Mouse (Mus musculus) T-helper 2 cell (primary cell): Measurements from ENCODE around the gene N4bp2l1.

Experiments used
- in situ Hi-C: fragments of 300-600 bp; cut with MboI, MseI; formaldehyde crosslinking; loops from one replicate; pipeline ENCODE4 v1.15.1; 2025; ENCODE audit warnings: high pct_unique_total_duplicates

N4bp2l1 gene

GRCm38 (mm10) chr5:150599301-150600294 is 2.6 kb upstream of the N4bp2l1 start:
- in situ Hi-C loops, result no loop called here

GRCm38 (mm10) chr5:150598202-150599119 is 1.5 kb upstream of the N4bp2l1 start:
- in situ Hi-C loops, result no loop called here

- in situ Hi-C loops, result no loop called here
Measured at GRCm38 (mm10) chr5:150595366-150596016, 1.5 kb downstream of the N4bp2l1 start.

GRCm38 (mm10) chr5:150594649-150595339 is 2.2 kb downstream of the N4bp2l1 start:
- in situ Hi-C loops, result no loop called here

GRCm38 (mm10) chr5:150593756-150594648 is 3.0 kb downstream of the N4bp2l1 start:
- in situ Hi-C loops, result no loop called here

GRCm38 (mm10) chr5:150592904-150593755 is 3.9 kb downstream of the N4bp2l1 start:
- in situ Hi-C loops, result no loop called here

GRCm38 (mm10) chr5:150592186-150592903 is 4.6 kb downstream of the N4bp2l1 start:
- in situ Hi-C loops, result no loop called here

GRCm38 (mm10) chr5:150589945-150590344 is 7.0 kb downstream of the N4bp2l1 start:
- in situ Hi-C loops, result no loop called here

- in situ Hi-C loops, result no loop called here
Measured at GRCm38 (mm10) chr5:150584337-150584729, 12.7 kb downstream of the N4bp2l1 start.

- in situ Hi-C loops, result no loop called here
Measured at GRCm38 (mm10) chr5:150583622-150584336, 13.2 kb downstream of the N4bp2l1 start.

- in situ Hi-C loops, result no loop called here
Measured at GRCm38 (mm10) chr5:150583181-150583580, 13.8 kb downstream of the N4bp2l1 start.

GRCm38 (mm10) chr5:150581180-150581579 is 15.8 kb downstream of the N4bp2l1 start:
- in situ Hi-C loops, result no loop called here

- in situ Hi-C loops, result no loop called here
Measured at GRCm38 (mm10) chr5:150578613-150579171, 18.3 kb downstream of the N4bp2l1 start.

- in situ Hi-C loops, result no loop called here
Measured at GRCm38 (mm10) chr5:150576832-150577231, 20.2 kb downstream of the N4bp2l1 start.

- in situ Hi-C loops, result no loop called here
Measured at GRCm38 (mm10) chr5:150574885-150575284, 22.1 kb downstream of the N4bp2l1 start.

GRCm38 (mm10) chr5:150574403-150574802 is 22.6 kb downstream of the N4bp2l1 start:
- in situ Hi-C loops, result no loop called here

- in situ Hi-C loops, result no loop called here
Measured at GRCm38 (mm10) chr5:150570496-150571219, 26.3 kb downstream of the N4bp2l1 start.
